Mouse (Mus musculus) stomach, embryonic 15.5 days (tissue): ENCODE data around the gene Mgmt. TPM values are rescaled to one million over a fixed set of nuclear protein-coding genes. Genes with fewer than 3 reads are reported as not detected.

Source experiments
- ATAC-seq: fragments of 200-750 bp; cut with Nextera tagmentation; 2 replicates; pipeline ENCODE4 v1.8.0; 2017; ENCODE audit warnings: low read depth, moderate number of reproducible peaks, moderate TSS enrichment; ENCODE audit not compliant: insufficient read depth, low FRiP score
- H3K27ac ChIP-seq: fragments of 300-500 bp; sonication (generic); 2 replicates; pipeline ENCODE4 v1.5.1; 2015; ENCODE audit warnings: mild to moderate bottlenecking, inconsistent platforms
- H3K27me3 ChIP-seq: fragments of 300-500 bp; sonication (generic); replicated peaks from 2 replicates; pipeline ENCODE4 v1.6.1; 2015; ENCODE audit warnings: inconsistent platforms
- H3K36me3 ChIP-seq: fragments of 300-500 bp; sonication (generic); 2 replicates; pipeline ENCODE4 v1.6.1; 2015; ENCODE audit warnings: inconsistent platforms
- H3K4me1 ChIP-seq: fragments of 300-500 bp; sonication (generic); 2 replicates; pipeline ENCODE4 v1.6.1; 2015; ENCODE audit warnings: inconsistent platforms
- H3K4me2 ChIP-seq: fragments of 300-500 bp; sonication (generic); 2 replicates; pipeline ENCODE4 v1.6.1; 2015; ENCODE audit warnings: mild to moderate bottlenecking, inconsistent platforms
- H3K4me3 ChIP-seq: fragments of 300-500 bp; sonication (generic); replicated peaks from 2 replicates; pipeline ENCODE4 v1.5.1; 2015; ENCODE audit warnings: inconsistent platforms
- H3K9ac ChIP-seq: fragments of 300-500 bp; sonication (generic); 2 replicates; pipeline ENCODE4 v1.6.1; 2015; ENCODE audit warnings: inconsistent platforms
- H3K9me3 ChIP-seq: fragments of 300-500 bp; sonication (generic); 2 replicates; pipeline ENCODE4 v1.6.1; 2016; ENCODE audit warnings: inconsistent platforms
- WGBS: fragments of 180-500 bp; shearing (Covaris S2); methylation state at CpG from one replicate; pipeline ENCODE4 v1.1.7; 2015; 5-methylcytosine and 5-hydroxymethylcytosine counted together
- polyA plus RNA-seq: library from polyadenylated mRNA; unstranded; fragments of >200 nt; fragmentation: Nextera tagmentation; extraction: Ambion mirVana; gene quantifications from 2 replicates; pipeline ENCODE4 v1.2.1, GENCODE M21; 2015

Mgmt gene
- polyA plus RNA-seq, 1 experiment from 2014 or later = 6.2 TPM

GRCm38 (mm10) chr7:137066997-137067396, 172.6 kb downstream of the Mgmt start:
- no peak overlapping the region for H3K4me3 ChIP-seq
- H3K9ac ChIP-seq = no peak overlapping the region
- no peaks in the 10 kb centered on the region for H3K36me3 ChIP-seq
- no peaks in the 10 kb centered on the region for H3K9me3 ChIP-seq
- no peak for ATAC-seq
- WGBS = 85% methylated on average over 4 of the region's 4 CpGs
- H3K4me2 ChIP-seq = no peak overlapping the region
- H3K4me1 ChIP-seq = no peaks in the 10 kb centered on the region
- H3K27me3 ChIP-seq = no peaks in the 10 kb centered on the region
- no peak overlapping the region for H3K27ac ChIP-seq

- Histone ChIP-seq H3K4me2 (no peak overlapping the region), H3K27me3 (no peaks in the 10 kb centered on the region), H3K9ac (no peak overlapping the region), H3K4me1 (no peaks in the 10 kb centered on the region), H3K4me3 (no peak overlapping the region), H3K36me3 (no peaks in the 10 kb centered on the region), H3K27ac (no peak overlapping the region), H3K9me3 (no peaks in the 10 kb centered on the region)
- ATAC-seq = no peak
- 85% methylated on average over 6 of the region's 6 CpGs for WGBS
Measured at GRCm38 (mm10) chr7:137067758-137068157, 173.3 kb downstream of the Mgmt start.

- no peak for ATAC-seq
- Histone ChIP-seq H3K27me3 (no peaks in the 10 kb centered on the region), H3K4me2 (no peak overlapping the region), H3K36me3 (no peaks in the 10 kb centered on the region), H3K4me1 (0 out of 2 replicates have a peak, but pooled peaks cover 3% of the 10 kb centered on the region), H3K27ac (no peak overlapping the region), H3K9ac (no peak overlapping the region), H3K9me3 (no peaks in the 10 kb centered on the region), H3K4me3 (no peak overlapping the region)
- 86% methylated on average over 5 of the region's 5 CpGs for WGBS
Measured at GRCm38 (mm10) chr7:137068796-137069195, 174.4 kb downstream of the Mgmt start.

GRCm38 (mm10) chr7:137069768-137070167, 175.4 kb downstream of the Mgmt start:
- Histone ChIP-seq H3K4me3 (no peak overlapping the region), H3K27ac (no peak overlapping the region), H3K36me3 (no peaks in the 10 kb centered on the region), H3K4me2 (no peak overlapping the region), H3K9me3 (no peaks in the 10 kb centered on the region), H3K4me1 (0 out of 2 replicates have a peak, but pooled peaks cover 3% of the 10 kb centered on the region), H3K27me3 (no peaks in the 10 kb centered on the region), H3K9ac (no peak overlapping the region)
- ATAC-seq = no peak
- 89% methylated on average over 6 of the region's 6 CpGs for WGBS

- H3K4me2 ChIP-seq = no peak overlapping the region
- no peak overlapping the region for H3K9ac ChIP-seq
- no peak for ATAC-seq
- H3K36me3 ChIP-seq = no peaks in the 10 kb centered on the region
- H3K27me3 ChIP-seq = no peaks in the 10 kb centered on the region
- no peaks in the 10 kb centered on the region for H3K9me3 ChIP-seq
- 91% methylated on average over 6 of the region's 6 CpGs for WGBS
- 0 out of 2 replicates have a peak, but pooled peaks cover 3% of the 10 kb centered on the region for H3K4me1 ChIP-seq
- no peak overlapping the region for H3K27ac ChIP-seq
- H3K4me3 ChIP-seq = no peak overlapping the region
Measured at GRCm38 (mm10) chr7:137071346-137071745, 176.9 kb downstream of the Mgmt start.

GRCm38 (mm10) chr7:137073878-137074277, 179.5 kb downstream of the Mgmt start:
- peak; percentile 67; the same call in 1 of the 2 replicates for ATAC-seq

GRCm38 (mm10) chr7:137074324-137074723, 179.9 kb downstream of the Mgmt start:
- 47% methylated on average over 6 of the region's 6 CpGs for WGBS

More at GRCm38 (mm10) chr7:137073878-137074277, 179.5 kb downstream of the Mgmt start:
- no peaks in the 10 kb centered on the region for H3K9me3 ChIP-seq
- H3K4me2 ChIP-seq = no peak overlapping the region
- 51% methylated on average over 5 of the region's 5 CpGs for WGBS
- no peak overlapping the region for H3K9ac ChIP-seq
- peak overlapping the region; percentile 71 for H3K27ac ChIP-seq
- no peaks in the 10 kb centered on the region for H3K36me3 ChIP-seq
- no peaks in the 10 kb centered on the region for H3K27me3 ChIP-seq
- H3K4me1 ChIP-seq = 0 out of 2 replicates have a peak, but pooled peaks cover 3% of the 10 kb centered on the region
- H3K4me3 ChIP-seq = no peak overlapping the region

GRCm38 (mm10) chr7:137075301-137075700, 180.9 kb downstream of the Mgmt start:
- H3K4me1 ChIP-seq = 0 out of 2 replicates have a peak, but pooled peaks cover 3% of the 10 kb centered on the region
- no peak overlapping the region for H3K4me3 ChIP-seq
- no peak for ATAC-seq

More at GRCm38 (mm10) chr7:137074324-137074723, 179.9 kb downstream of the Mgmt start:
- H3K9ac ChIP-seq = no peak overlapping the region
- no peak overlapping the region for H3K4me2 ChIP-seq
- ATAC-seq = peak; percentile 64; the same call in 1 of the 2 replicates
- no peaks in the 10 kb centered on the region for H3K27me3 ChIP-seq
- H3K4me1 ChIP-seq = 0 out of 2 replicates have a peak, but pooled peaks cover 3% of the 10 kb centered on the region
- no peak overlapping the region for H3K4me3 ChIP-seq
- H3K27ac ChIP-seq = peak overlapping the region; percentile 6; the same call in 1 of the 2 replicates
- H3K9me3 ChIP-seq = no peaks in the 10 kb centered on the region
- H3K36me3 ChIP-seq = no peaks in the 10 kb centered on the region

GRCm38 (mm10) chr7:137080171-137080570, 185.8 kb downstream of the Mgmt start:
- WGBS = 87% methylated on average over 4 of the region's 4 CpGs
- ATAC-seq = no peak
- Histone ChIP-seq H3K4me3 (no peak overlapping the region), H3K4me1 (no peaks in the 10 kb centered on the region), H3K27me3 (no peaks in the 10 kb centered on the region), H3K9ac (no peak overlapping the region), H3K36me3 (no peaks in the 10 kb centered on the region), H3K27ac (no peak overlapping the region), H3K9me3 (no peaks in the 10 kb centered on the region), H3K4me2 (no peak overlapping the region)

More at GRCm38 (mm10) chr7:137075301-137075700, 180.9 kb downstream of the Mgmt start:
- 89% methylated on average over 1 of the region's 1 CpGs for WGBS
- Histone ChIP-seq H3K9ac (no peak overlapping the region), H3K27me3 (no peaks in the 10 kb centered on the region), H3K9me3 (no peaks in the 10 kb centered on the region), H3K36me3 (no peaks in the 10 kb centered on the region), H3K27ac (no peak overlapping the region), H3K4me2 (no peak overlapping the region)

GRCm38 (mm10) chr7:137082171-137082570, 187.8 kb downstream of the Mgmt start:
- H3K27me3 ChIP-seq = no peaks in the 10 kb centered on the region
- 76% methylated on average over 6 of the region's 6 CpGs for WGBS
- no peak overlapping the region for H3K4me2 ChIP-seq
- no peak overlapping the region for H3K9ac ChIP-seq
- no peak for ATAC-seq
- H3K4me1 ChIP-seq = peaks cover 16% of the 10 kb centered on the region
- H3K9me3 ChIP-seq = no peaks in the 10 kb centered on the region
- no peaks in the 10 kb centered on the region for H3K36me3 ChIP-seq
- no peak overlapping the region for H3K27ac ChIP-seq
- no peak overlapping the region for H3K4me3 ChIP-seq

- Histone ChIP-seq H3K36me3 (no peaks in the 10 kb centered on the region), H3K4me3 (no peak overlapping the region)
- 87% methylated on average over 7 of the region's 7 CpGs for WGBS
Measured at GRCm38 (mm10) chr7:137084651-137085050, 190.2 kb downstream of the Mgmt start.

GRCm38 (mm10) chr7:137085969-137086606, 191.7 kb downstream of the Mgmt start:
- WGBS = 20% methylated on average over 14 of the region's 14 CpGs
- Histone ChIP-seq H3K9ac (no peak overlapping the region), H3K9me3 (no peaks in the 10 kb centered on the region), H3K36me3 (no peaks in the 10 kb centered on the region), H3K4me3 (no peak overlapping the region), H3K27ac (peak overlapping the region; percentile 62; the same call in 1 of the 2 replicates), H3K4me2 (no peak overlapping the region), H3K4me1 (peaks cover 21% of the 10 kb centered on the region), H3K27me3 (no peaks in the 10 kb centered on the region)
- peak; percentile 77 for ATAC-seq

More at GRCm38 (mm10) chr7:137084651-137085050, 190.2 kb downstream of the Mgmt start:
- H3K27me3 ChIP-seq = no peaks in the 10 kb centered on the region
- no peak for ATAC-seq
- H3K27ac ChIP-seq = no peak overlapping the region
- H3K4me1 ChIP-seq = peaks cover 21% of the 10 kb centered on the region
- no peak overlapping the region for H3K4me2 ChIP-seq
- H3K9me3 ChIP-seq = no peaks in the 10 kb centered on the region
- H3K9ac ChIP-seq = no peak overlapping the region
